Mouse (Mus musculus): Measurements from ENCODE around the gene D630003M21Rik.

- TF ChIP-seq POLR2A (IDR thresholded peaks at IDR 0.05; ENCODE audit: borderline replicate concordance, low read depth, low read length) (no peak), CTCF (IDR thresholded peaks at IDR 0.05; ENCODE audit: low read depth, low read length) (no peak)
Measured at GRCm38 (mm10) chr2:158169771-158170170, 59.3 kb downstream of the D630003M21Rik start.

Data from bone marrow macrophage, adult 2 months (primary cell).